Mouse (Mus musculus) myocyte (in vitro differentiated cells): Measurements from ENCODE around the gene Gm20388. TPM values are rescaled to one million over a fixed set of nuclear protein-coding genes. Genes with fewer than 3 reads are reported as not detected.

Experiments
- H3K27me3 ChIP-seq: one replicate; pipeline ENCODE4 v1.6.1; 2011; ENCODE audit not compliant: control insufficient read depth, insufficient read depth, insufficient read length
- H3K36me3 ChIP-seq: one replicate; pipeline ENCODE4 v1.6.1; 2011; ENCODE audit not compliant: control insufficient read depth, insufficient read depth
- H3K4me2 ChIP-seq: one replicate; pipeline ENCODE4 v1.6.1; 2011; ENCODE audit warnings: low read depth, control low read depth
- H3K4me3 ChIP-seq: one replicate; pipeline ENCODE4 v1.5.1; 2011; ENCODE audit warnings: mild to moderate bottlenecking, control low read depth, moderate library complexity
- H3K79me2 ChIP-seq: one replicate; pipeline ENCODE4 v1.6.1; 2011; ENCODE audit not compliant: control insufficient read depth, insufficient read depth
- H3ac ChIP-seq: one replicate; pipeline ENCODE4 v1.6.1; 2011; ENCODE audit not compliant: control insufficient read depth, insufficient read length
- CEBPB ChIP-seq: IDR thresholded peaks from 2 replicates; pipeline ENCODE4 v1.6.1; 2011; ENCODE audit warnings: mild to moderate bottlenecking, moderate library complexity; ENCODE audit not compliant: poor library complexity, insufficient read depth, severe bottlenecking
- E2F4 ChIP-seq: IDR thresholded peaks from one replicate; pipeline ENCODE4 v1.6.1; 2011; ENCODE audit warnings: mild to moderate bottlenecking, control low read depth, moderate library complexity; ENCODE audit not compliant: insufficient read depth
- MAX ChIP-seq: IDR thresholded peaks from one replicate; pipeline ENCODE4 v1.6.1; 2011; ENCODE audit warnings: low read depth, mild to moderate bottlenecking, control low read depth
- MYOD1 ChIP-seq, 3 experiments: IDR thresholded peaks; one replicate each; pipeline ENCODE4 v1.6.1; 2011; ENCODE audit warnings: control low read depth in 2 of 3, low read depth in 2 of 3, mild to moderate bottlenecking in 2 of 3, moderate library complexity in 1 of 3; ENCODE audit not compliant: insufficient read length in 2 of 3, control insufficient read depth in 1 of 3
- MYOG ChIP-seq, 3 experiments: IDR thresholded peaks; one replicate each; pipeline ENCODE4 v1.6.1; 2011; ENCODE audit warnings: control low read depth in 2 of 3, low read depth in 2 of 3, mild to moderate bottlenecking in 2 of 3; ENCODE audit not compliant: insufficient read length in 2 of 3, control insufficient read depth in 1 of 3, insufficient read depth in 1 of 3
- POLR2A ChIP-seq: IDR thresholded peaks from one replicate; pipeline ENCODE4 v1.6.1; 2011; ENCODE audit warnings: low read depth, mild to moderate bottlenecking, control low read depth, moderate library complexity; ENCODE audit not compliant: insufficient read length
- POLR2AphosphoS2 ChIP-seq: IDR thresholded peaks from one replicate; pipeline ENCODE4 v1.6.1; 2011; ENCODE audit warnings: low read depth, control low read depth; ENCODE audit not compliant: insufficient read length
- REST ChIP-seq: IDR thresholded peaks from one replicate; pipeline ENCODE4 v1.6.1; 2011; ENCODE audit warnings: mild to moderate bottlenecking, control low read depth, moderate library complexity; ENCODE audit not compliant: insufficient read depth, insufficient read length
- SRF ChIP-seq: IDR thresholded peaks from one replicate; pipeline ENCODE4 v1.6.1; 2011; ENCODE audit warnings: low read depth; ENCODE audit not compliant: control insufficient read depth, insufficient read length
- TCF12 ChIP-seq: IDR thresholded peaks from one replicate; pipeline ENCODE4 v1.6.1; 2011; ENCODE audit warnings: mild to moderate bottlenecking, control low read depth; ENCODE audit not compliant: poor library complexity, insufficient read depth, severe bottlenecking
- TCF3 ChIP-seq: IDR thresholded peaks from one replicate; pipeline ENCODE4 v1.6.1; 2011; ENCODE audit warnings: low read depth, control low read depth; ENCODE audit not compliant: insufficient read length
- USF1 ChIP-seq: IDR thresholded peaks from one replicate; pipeline ENCODE4 v1.6.1; 2011; ENCODE audit warnings: low read depth, mild to moderate bottlenecking, control low read depth, moderate library complexity
- polyA plus RNA-seq: library from polyadenylated mRNA; unstranded; fragments of >200 nt; fragmentation: generic; extraction: Trizol; gene quantifications from one replicate; pipeline ENCODE4 v1.2.1, GENCODE M21; 2012; ENCODE audit warnings: missing spikeins

The Gm20388 gene
- polyA plus RNA-seq, 1 experiment, result 15.3 TPM

DNA sequence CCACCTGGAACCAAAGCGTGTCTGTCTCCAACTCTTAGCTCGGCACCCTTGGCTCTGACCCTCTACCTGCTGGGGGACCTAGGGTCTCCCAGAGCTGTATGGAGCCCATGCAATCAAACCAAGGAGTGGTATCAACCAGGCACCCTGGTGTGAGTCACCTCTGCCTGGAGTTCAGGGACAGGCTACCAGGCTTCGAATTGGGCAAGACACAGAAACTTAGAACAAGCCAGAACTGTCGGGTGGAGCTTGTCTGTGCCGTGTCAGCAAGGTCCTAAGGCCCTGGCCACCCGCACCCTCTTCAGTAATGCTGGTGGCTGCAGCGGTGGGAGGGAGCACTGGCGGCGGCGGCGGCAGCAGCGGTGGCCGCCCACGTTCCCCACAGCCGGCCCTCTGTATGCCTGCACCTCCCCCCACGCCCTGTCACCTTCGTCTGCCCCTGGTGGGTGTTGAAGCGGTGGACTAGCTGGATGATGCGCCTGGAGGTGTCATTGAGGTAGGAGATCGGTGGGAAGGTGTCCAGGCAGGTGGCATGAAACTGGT is 2526.0 kb downstream of the Gm20388 start:
- Histone ChIP-seq H3K79me2 (peaks cover 2% of the 10 kb centered on the region), H3K36me3 (peaks cover 18% of the 10 kb centered on the region), H3K4me2 (no peak overlapping the region), H3K4me3 (no peak overlapping the region), H3K27me3 (no peaks in the 10 kb centered on the region), H3ac (no peak overlapping the region)
- no peak for TF ChIP-seq USF1
- TF ChIP-seq MYOD1 (IDR thresholded peaks at IDR 0.05; ENCODE audit: control insufficient read depth in 1 of 3, insufficient read length in 2 of 3, low read depth in 2 of 3), result no peak
- no peak for TF ChIP-seq TCF12
- TF ChIP-seq E2F4, result no peak
- no peak for TF ChIP-seq REST
- no peak for TF ChIP-seq POLR2A
- TF ChIP-seq CEBPB, result no peak
- TF ChIP-seq POLR2AphosphoS2, result no peak
- TF ChIP-seq MAX, result no peak
- TF ChIP-seq TCF3, result no peak
- no peak for TF ChIP-seq SRF

DNA sequence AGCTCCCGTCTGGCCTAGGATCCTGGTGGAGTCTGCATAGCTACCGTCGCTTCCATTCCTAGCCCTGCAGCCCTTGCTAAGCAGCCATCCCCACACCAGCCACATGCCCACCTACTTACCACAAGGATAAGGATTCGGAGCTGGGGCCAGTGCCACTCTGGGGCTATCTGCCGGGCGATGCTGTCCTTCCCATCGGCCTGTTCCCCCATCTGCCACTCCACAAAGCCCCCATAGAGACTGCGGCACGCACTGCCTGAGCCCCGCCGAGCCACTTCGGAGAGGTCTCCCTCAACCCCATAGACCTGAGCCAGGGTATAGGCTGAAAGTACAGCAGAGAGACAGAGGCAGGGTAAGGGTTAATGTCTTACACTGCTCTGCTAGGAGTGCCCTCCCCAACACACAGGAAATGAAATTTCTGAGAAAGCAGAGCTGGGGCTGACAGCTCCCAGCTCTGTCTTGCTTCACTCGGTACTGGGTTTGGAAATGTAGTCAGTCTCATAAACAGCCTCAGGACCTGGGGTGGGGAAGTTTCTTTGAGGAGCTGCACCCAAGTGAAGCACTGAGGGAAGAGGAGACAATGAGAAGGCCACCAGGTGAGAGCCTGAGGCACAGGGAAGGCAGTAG is 2527.2 kb downstream of the Gm20388 start:
- peaks cover 18% of the 10 kb centered on the region for H3K36me3 ChIP-seq
- no peak overlapping the region for H3ac ChIP-seq
- no peak overlapping the region for H3K4me2 ChIP-seq
- H3K4me3 ChIP-seq, result no peak overlapping the region
- H3K27me3 ChIP-seq, result no peaks in the 10 kb centered on the region
- TF ChIP-seq MAX, result no peak
- no peak for TF ChIP-seq CEBPB
- TF ChIP-seq POLR2AphosphoS2, result no peak
- TF ChIP-seq REST, result no peak
- TF ChIP-seq SRF, result no peak
- TF ChIP-seq MYOD1 (IDR thresholded peaks at IDR 0.05; ENCODE audit: control insufficient read depth in 1 of 3, insufficient read length in 2 of 3, low read depth in 2 of 3), result no peak
- no peak for TF ChIP-seq MYOG (IDR thresholded peaks at IDR 0.05; ENCODE audit: control insufficient read depth in 1 of 3, insufficient read depth in 1 of 3, insufficient read length in 2 of 3, low read depth in 2 of 3)
- no peak for TF ChIP-seq POLR2A
- no peak for TF ChIP-seq E2F4
- TF ChIP-seq USF1, result no peak
- TF ChIP-seq TCF12, result no peak
- TF ChIP-seq TCF3, result no peak
- H3K79me2 ChIP-seq, result peaks cover 13% of the 10 kb centered on the region

DNA sequence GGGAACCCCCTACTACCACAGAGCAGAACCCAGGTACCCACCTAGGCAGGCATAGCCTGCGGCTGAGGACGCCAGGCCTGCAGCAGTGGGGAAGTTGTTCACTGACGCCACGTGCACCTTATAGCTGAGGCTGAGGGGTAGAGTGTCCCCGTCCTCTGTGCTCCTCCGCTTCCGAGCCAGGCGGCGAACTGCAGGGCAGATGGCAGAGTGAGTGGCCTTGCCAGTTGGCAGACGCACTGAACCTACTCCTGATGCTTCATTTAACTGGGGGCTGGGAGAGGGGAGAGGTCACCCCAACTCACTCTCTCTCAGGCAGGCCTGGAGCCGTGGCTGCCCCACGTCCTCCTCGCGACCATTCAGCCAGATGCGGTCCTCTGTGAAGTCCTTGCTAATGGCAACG is 2528.7 kb downstream of the Gm20388 start:
- H3ac ChIP-seq, result no peak overlapping the region

DNA sequence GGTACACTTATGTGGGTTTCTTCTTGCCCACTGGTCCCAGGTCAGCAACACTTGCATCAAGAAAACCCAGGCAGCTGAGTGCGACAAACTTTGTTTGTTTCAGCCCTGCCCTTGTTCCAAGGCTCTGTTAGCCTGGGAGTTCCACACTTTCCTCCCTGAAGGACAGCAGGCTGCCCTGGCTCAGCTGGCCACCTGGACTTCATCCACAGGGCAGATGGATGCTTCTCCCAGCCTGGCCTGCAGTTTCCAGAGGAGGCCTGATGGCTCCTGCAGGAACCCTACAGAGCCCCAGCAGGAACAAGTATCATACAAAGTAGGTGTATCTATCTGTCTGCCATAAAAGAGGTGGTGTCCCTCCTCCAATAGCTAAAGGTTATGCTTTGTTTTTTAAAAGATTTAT is 2530.7 kb downstream of the Gm20388 start:
- Histone ChIP-seq H3K4me3 (no peak overlapping the region), H3ac (no peak overlapping the region), H3K27me3 (no peaks in the 10 kb centered on the region), H3K79me2 (peaks cover 16% of the 10 kb centered on the region), H3K36me3 (peaks cover 7% of the 10 kb centered on the region), H3K4me2 (peak overlapping the region; percentile 91)
- no peak for TF ChIP-seq TCF3

More for the DNA sequence above, 2528.7 kb downstream of the Gm20388 start:
- no peak for TF ChIP-seq POLR2AphosphoS2
- TF ChIP-seq MYOG (IDR thresholded peaks at IDR 0.05; ENCODE audit: control insufficient read depth in 1 of 3, insufficient read depth in 1 of 3, insufficient read length in 2 of 3, low read depth in 2 of 3), result no peak
- no peak for TF ChIP-seq E2F4
- TF ChIP-seq SRF, result no peak
- no peak for TF ChIP-seq POLR2A
- TF ChIP-seq USF1, result no peak
- no peak for TF ChIP-seq REST
- TF ChIP-seq TCF12, result no peak
- no peak for TF ChIP-seq CEBPB
- no peak for TF ChIP-seq MYOD1 (IDR thresholded peaks at IDR 0.05; ENCODE audit: control insufficient read depth in 1 of 3, insufficient read length in 2 of 3, low read depth in 2 of 3)
- TF ChIP-seq TCF3, result no peak
- TF ChIP-seq MAX, result no peak
- H3K36me3 ChIP-seq, result peaks cover 18% of the 10 kb centered on the region
- no peaks in the 10 kb centered on the region for H3K27me3 ChIP-seq
- no peak overlapping the region for H3K4me2 ChIP-seq
- H3K4me3 ChIP-seq, result no peak overlapping the region
- peaks cover 16% of the 10 kb centered on the region for H3K79me2 ChIP-seq

DNA sequence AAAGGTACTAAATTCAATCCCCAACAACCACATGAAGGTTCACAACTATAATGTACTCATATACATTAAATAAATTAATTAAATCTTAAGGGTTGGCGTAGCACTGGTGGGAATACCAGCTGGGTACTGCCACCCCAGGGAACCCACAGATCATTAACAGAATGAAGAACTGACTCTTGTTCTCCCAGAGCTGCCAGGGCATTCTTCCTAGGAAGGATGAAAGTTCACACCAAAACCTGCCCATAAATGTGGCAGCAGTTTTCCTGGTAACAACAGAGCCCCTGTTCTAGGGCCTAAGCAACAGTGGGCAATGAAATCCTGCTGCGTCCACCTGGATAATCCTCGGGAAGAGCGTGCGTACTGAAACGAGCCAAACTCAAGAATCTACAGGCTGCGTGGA is 2531.7 kb downstream of the Gm20388 start:
- Histone ChIP-seq H3K79me2 (peaks cover 16% of the 10 kb centered on the region), H3K4me2 (peak overlapping the region; percentile 91), H3K27me3 (no peaks in the 10 kb centered on the region), H3ac (peak overlapping the region; percentile 13), H3K36me3 (peaks cover 4% of the 10 kb centered on the region), H3K4me3 (peak overlapping the region; percentile 65)
- TF ChIP-seq SRF (no peak), REST (no peak), TCF3 (no peak), POLR2A (no peak), TCF12 (no peak), MYOD1 (IDR thresholded peaks at IDR 0.05; ENCODE audit: control insufficient read depth in 1 of 3, insufficient read length in 2 of 3, low read depth in 2 of 3) (no peak), POLR2AphosphoS2 (no peak), MYOG (IDR thresholded peaks at IDR 0.05; ENCODE audit: control insufficient read depth in 1 of 3, insufficient read depth in 1 of 3, insufficient read length in 2 of 3, low read depth in 2 of 3) (no peak), USF1 (no peak), MAX (no peak), E2F4 (no peak), CEBPB (no peak)
